Mouse (Mus musculus): Measurements from ENCODE around the gene Dtx3.

GRCm38 (mm10) chr10:127164190-127164589, 31.3 kb downstream of the Dtx3 start:
- no peak for TF ChIP-seq CTCF (IDR thresholded peaks at IDR 0.05; ENCODE audit: extremely low read depth, insufficient read depth, insufficient read length, insufficient replicate concordance)
- no peak for TF ChIP-seq POLR2A (IDR thresholded peaks at IDR 0.05; ENCODE audit: low read depth, low read length)

Measured in spleen, adult 2 months (tissue).